Mouse (Mus musculus) liver, adult 2 months (tissue): ENCODE data around the gene Gucy2g.

ENCODE experiments used
- CTCF ChIP-seq: fragments of 200-500 bp; IDR thresholded peaks from 2 replicates; pipeline ENCODE4 v1.5.1; 2011; ENCODE audit warnings: low read depth, low read length, control low read depth
- POLR2A ChIP-seq: fragments of 200-500 bp; IDR thresholded peaks from 2 replicates; pipeline ENCODE4 v1.6.1; 2011; ENCODE audit warnings: low read length, control low read depth; ENCODE audit not compliant: insufficient read depth; ENCODE audit errors: extremely low read depth

GRCm38 (mm10) chr19:55273340-55273739, 32.3 kb upstream of the Gucy2g start:
- TF ChIP-seq CTCF: no peak
- no peak for TF ChIP-seq POLR2A
